7 mouse cellular contexts compared by ENCODE assay signal in genomic region chr19:5473720-5474119, GRCm38 (mm10). TPM values are rescaled to one million over a fixed set of nuclear protein-coding genes. Genes with fewer than 3 reads are reported as not detected.
DNase-seq lines count a peak whose midpoint lies in the region; ATAC-seq and TF ChIP-seq lines count a peak whose summit lies in the region.

Gene Efemp2 (plus strand): TSS chr19:5473954.

- DNase-seq in adrenal gland, adult 2 months = peak; percentile 94
- DNase-seq in embryo, embryonic 11 days = peak; percentile 90
- DNase-seq in limb, embryonic 11.5 days (ENCODE audit: low spot score) = peak; percentile 78
- peak; percentile 96 for DNase-seq in midbrain, embryonic 11.5 days (ENCODE audit: low spot score, missing footprints)
- DNase-seq in spleen, postnatal 36 days (ENCODE audit: low spot score in 2 of 2) = peak; percentile 46 to 66

- TF ChIP-seq CTCF in intestine, postnatal 0 days (IDR thresholded peaks at IDR 0.05; ENCODE audit: low read depth) = 0 out of 2 replicates have a peak, but pooled peaks have one; percentile 9

- H3K9ac ChIP-seq in intestine, postnatal 0 days (ENCODE audit: low read depth, low read length) = peak within 1 kb of the TSS; percentile 75
- H3K9ac ChIP-seq in limb, embryonic 11.5 days (ENCODE audit: low read length) = peak within 1 kb of the TSS; percentile 87
- H3K9ac ChIP-seq in midbrain, embryonic 11.5 days (ENCODE audit: low read length) = peak within 1 kb of the TSS; percentile 88

- no peaks in the 10 kb centered on the region for H3K27me3 ChIP-seq in intestine, postnatal 0 days (replicated peaks; ENCODE audit: control insufficient read depth, insufficient read depth, low read length)
- no peaks in the 10 kb centered on the region for H3K27me3 ChIP-seq in limb, embryonic 11.5 days (ENCODE audit: control insufficient read depth, insufficient read depth, low read length)
- 0 out of 2 replicates have a peak, but pooled peaks cover 2% of the 10 kb centered on the region for H3K27me3 ChIP-seq in midbrain, embryonic 11.5 days (ENCODE audit: control insufficient read depth, insufficient read depth, low read length)

- no peaks in the 10 kb centered on the region for H3K9me3 ChIP-seq in intestine, postnatal 0 days (ENCODE audit: control insufficient read depth)
- no peaks in the 10 kb centered on the region for H3K9me3 ChIP-seq in limb, embryonic 11.5 days (ENCODE audit: control insufficient read depth, low read length)
- H3K9me3 ChIP-seq in midbrain, embryonic 11.5 days (ENCODE audit: control insufficient read depth, low read length) = no peaks in the 10 kb centered on the region

- WGBS in intestine, postnatal 0 days = 2% methylated on average over 22 of the region's 22 CpGs
- 2% methylated on average over 22 of the region's 22 CpGs for WGBS in limb, embryonic 11.5 days
- WGBS in midbrain, embryonic 11.5 days = under 1% methylated on average over 22 of the region's 22 CpGs

- peak within 1 kb of the TSS; percentile 74 for H3K27ac ChIP-seq in intestine, postnatal 0 days (ENCODE audit: low read depth, low read length)
- peak within 1 kb of the TSS; percentile 87 for H3K27ac ChIP-seq in limb, embryonic 11.5 days (replicated peaks; ENCODE audit: low read depth, low read length)
- peak within 1 kb of the TSS; percentile 5; the same call in 1 of the 2 replicates for H3K27ac ChIP-seq in midbrain, embryonic 11.5 days (ENCODE audit: low read depth, low read length)

- H3K4me3 ChIP-seq in intestine, postnatal 0 days (ENCODE audit: low read depth, low read length) = peak within 1 kb of the TSS; percentile 54
- H3K4me3 ChIP-seq in limb, embryonic 11.5 days (ENCODE audit: low read depth, low read length) = peak within 1 kb of the TSS; percentile 60
- peak within 1 kb of the TSS; percentile 62 for H3K4me3 ChIP-seq in midbrain, embryonic 11.5 days (ENCODE audit: low read depth, low read length)

- peaks cover 3% of the 10 kb centered on the region; the same call in 1 of the 2 replicates for H3K36me3 ChIP-seq in intestine, postnatal 0 days (ENCODE audit: control insufficient read depth, insufficient read depth)
- no peaks in the 10 kb centered on the region for H3K36me3 ChIP-seq in limb, embryonic 11.5 days (ENCODE audit: control insufficient read depth, insufficient read depth, low read length)
- H3K36me3 ChIP-seq in midbrain, embryonic 11.5 days (ENCODE audit: control insufficient read depth, insufficient read depth, low read length) = no peaks in the 10 kb centered on the region

- peak within 1 kb of the TSS; percentile 93 for H3K4me2 ChIP-seq in intestine, postnatal 0 days (replicated peaks; ENCODE audit: low read depth)
- H3K4me2 ChIP-seq in limb, embryonic 11.5 days (ENCODE audit: low read depth, severe bottlenecking) = peak within 1 kb of the TSS; percentile 88
- H3K4me2 ChIP-seq in midbrain, embryonic 11.5 days = peak within 1 kb of the TSS; percentile 95

- peak; percentile 71 for ATAC-seq in granulocyte monocyte progenitor cell, adult 5-6 weeks (replicated peaks; ENCODE audit: poor library complexity, severe bottlenecking)
- ATAC-seq in intestine, postnatal 0 days = peak; percentile 51; the same call in 1 of the 2 replicates
- ATAC-seq in limb, embryonic 11.5 days (ENCODE audit: insufficient number of reproducible peaks, low FRiP score, low TSS enrichment, low read depth) = peak; percentile 42; the same call in 1 of the 2 replicates
- peak; percentile 78 for ATAC-seq in midbrain, embryonic 11.5 days (ENCODE audit: low FRiP score)

- no peaks in the 10 kb centered on the region for H3K4me1 ChIP-seq in intestine, postnatal 0 days (replicated peaks; ENCODE audit: control insufficient read depth, insufficient read depth, low read length)
- peaks cover 10% of the 10 kb centered on the region for H3K4me1 ChIP-seq in limb, embryonic 11.5 days (ENCODE audit: control insufficient read depth, insufficient read depth, low read length)
- H3K4me1 ChIP-seq in midbrain, embryonic 11.5 days (ENCODE audit: control insufficient read depth, insufficient read depth, low read length) = peaks cover 15% of the 10 kb centered on the region

RNA-seq across cellular contexts. Expression of gene Efemp2, which starts in this region (rescaled TPM):
- 100 to 1,000 TPM in 1 of 2 experiments, 10 to 100 TPM in 1; 49.7 to 107 TPM for total RNA-seq in adrenal gland, adult 2 months (2021)
- 112 and 116 TPM in 2 replicates for polyA plus RNA-seq in adrenal gland, adult 2 months (2012; rRNA removed)
- total RNA-seq in granulocyte monocyte progenitor cell, adult 5-6 weeks (2014; fragmentation: Nextera tagmentation) = not detected in 2 replicates
- 1.6 TPM in 1 of 2 replicates, not detected in the other for total RNA-seq in granulocyte monocyte progenitor cell, adult 5-6 weeks (2017)
- 39.4 and 40.7 TPM in 2 replicates for polyA plus RNA-seq in intestine, postnatal 0 days (2015; fragmentation: Nextera tagmentation; extraction: Ambion mirVana)
- polyA plus RNA-seq in limb, embryonic 11.5 days (2014; fragmentation: Nextera tagmentation; extraction: Ambion mirVana) = 100 and 105 TPM in 2 replicates
- polyA plus RNA-seq in midbrain, embryonic 11.5 days (2014; fragmentation: Nextera tagmentation; extraction: Ambion mirVana) = 52.7 and 54.7 TPM in 2 replicates

Comparison
In these comparisons a context has a peak if more than half of its experiments do, and no peak if none do; other contexts are left out.
1. Peak in every context shown above with its lines: DNase-seq, ATAC-seq, H3K4me3 ChIP-seq and H3K27ac ChIP-seq.
2. RNA of gene Efemp2 (total RNA-seq): 49.7 to 107 TPM in adrenal gland, adult 2 months; 1.6 TPM in granulocyte monocyte progenitor cell, adult 5-6 weeks; every median in the first group is over 10 times any median in the second.
3. H3K27ac ChIP-seq: peak in every context shown above with its lines; median percentile 87 in limb, embryonic 11.5 days; 74 in intestine, postnatal 0 days; 5 in midbrain, embryonic 11.5 days.